Comparison of ENCODE assay signal across 7 mouse cellular contexts in genomic region chr14:47276637-47277393, GRCm38 (mm10). TPM values are rescaled to one million over a fixed set of nuclear protein-coding genes. Genes with fewer than 3 reads are reported as not detected.
DNase-seq lines count a peak whose midpoint lies in the region; ATAC-seq and TF ChIP-seq lines count a peak whose summit lies in the region.

TSS of gene Wdhd1 (minus strand) at chr14:47276857.
TSS of gene Socs4 (plus strand) at chr14:47276931.

- H3K9ac ChIP-seq in intestine, postnatal 0 days (ENCODE audit: low read depth, low read length), result peak within 1 kb of the TSS; percentile 85
- H3K9ac ChIP-seq in midbrain, embryonic 12.5 days (replicated peaks), result peak within 1 kb of the TSS; percentile 87

- peak; percentile 93 for DNase-seq in adrenal gland, adult 8-10 months
- peak; percentile 97 for DNase-seq in embryo, embryonic 9.5 days (ENCODE audit: extremely low spot score)
- peak; percentile 40 for DNase-seq in gonadal fat pad, adult 2 months (ENCODE audit: low read depth)
- peak; percentile 97 for DNase-seq in left cerebral cortex, postnatal 4 days

- peak within 1 kb of the TSS; percentile 84 for H3K4me2 ChIP-seq in intestine, postnatal 0 days (replicated peaks; ENCODE audit: low read depth)
- H3K4me2 ChIP-seq in midbrain, embryonic 12.5 days (replicated peaks), result peak within 1 kb of the TSS; percentile 75

- no peaks in the 10 kb centered on the region for H3K36me3 ChIP-seq in intestine, postnatal 0 days (ENCODE audit: control insufficient read depth, insufficient read depth)
- H3K36me3 ChIP-seq in midbrain, embryonic 12.5 days, result peaks cover 10% of the 10 kb centered on the region; the same call in 1 of the 2 replicates
- peaks cover 7% of the 10 kb centered on the region for H3K36me3 ChIP-seq in small intestine, adult 2 months (ENCODE audit: control insufficient read depth, insufficient read depth, low read length)

- under 1% methylated on average over 77 of the region's 77 CpGs for WGBS in intestine, postnatal 0 days
- under 1% methylated on average over 77 of the region's 77 CpGs for WGBS in midbrain, embryonic 12.5 days
- WGBS in small intestine, adult 2 months, result under 1% methylated on average over 77 of the region's 77 CpGs

- peak; percentile 56 for TF ChIP-seq CTCF in intestine, postnatal 0 days (IDR thresholded peaks at IDR 0.05; ENCODE audit: low read depth)
- TF ChIP-seq CTCF in small intestine, adult 2 months (IDR thresholded peaks at IDR 0.05; ENCODE audit: extremely low read depth, insufficient read length, insufficient replicate concordance, low read depth, low read length), result no peak

- peak within 1 kb of the TSS; percentile 99 for H3K27ac ChIP-seq in intestine, postnatal 0 days (ENCODE audit: low read depth, low read length)
- H3K27ac ChIP-seq in midbrain, embryonic 12.5 days (replicated peaks), result peak within 1 kb of the TSS; percentile 95
- H3K27ac ChIP-seq in small intestine, adult 2 months (ENCODE audit: insufficient read depth, low read depth, low read length), result peak within 1 kb of the TSS; percentile 89

- H3K4me3 ChIP-seq in intestine, postnatal 0 days (ENCODE audit: low read depth, low read length), result peak within 1 kb of the TSS; percentile 91
- H3K4me3 ChIP-seq in midbrain, embryonic 12.5 days, result peak within 1 kb of the TSS; percentile 79
- peak within 1 kb of the TSS; percentile 79 for H3K4me3 ChIP-seq in small intestine, adult 2 months (ENCODE audit: low read depth, low read length)

- ATAC-seq in intestine, postnatal 0 days, result peak; percentile 98
- peak; percentile 98 for ATAC-seq in midbrain, embryonic 12.5 days (ENCODE audit: low FRiP score, low read depth)

- no peaks in the 10 kb centered on the region for H3K27me3 ChIP-seq in intestine, postnatal 0 days (replicated peaks; ENCODE audit: control insufficient read depth, insufficient read depth, low read length)
- no peaks in the 10 kb centered on the region for H3K27me3 ChIP-seq in midbrain, embryonic 12.5 days
- no peaks in the 10 kb centered on the region for H3K27me3 ChIP-seq in small intestine, adult 2 months (ENCODE audit: control insufficient read depth, insufficient read depth, low read length)

- H3K9me3 ChIP-seq in intestine, postnatal 0 days (ENCODE audit: control insufficient read depth), result no peaks in the 10 kb centered on the region
- H3K9me3 ChIP-seq in midbrain, embryonic 12.5 days, result no peaks in the 10 kb centered on the region

- no peaks in the 10 kb centered on the region for H3K4me1 ChIP-seq in intestine, postnatal 0 days (replicated peaks; ENCODE audit: control insufficient read depth, insufficient read depth, low read length)
- H3K4me1 ChIP-seq in midbrain, embryonic 12.5 days, result peaks cover 17% of the 10 kb centered on the region
- H3K4me1 ChIP-seq in small intestine, adult 2 months (ENCODE audit: control insufficient read depth, insufficient read depth, insufficient read length, low read length), result no peaks in the 10 kb centered on the region

- peak; percentile 73 for TF ChIP-seq POLR2A in small intestine, adult 2 months (IDR thresholded peaks at IDR 0.05; ENCODE audit: low read depth, low read length)

- intact Hi-C loops in left cerebral cortex, postnatal 4 days (cut with DNase I), result loop anchor here (10.0 kb wide), 1 partner anchor 118 kb away; no protein-coding TSS in a partner anchor

RNA-seq across cellular contexts. Expression of gene Wdhd1, which starts in this region (rescaled TPM):
- 1 to 10 TPM; 2.1 to 4.8 (median 2.6) TPM for total RNA-seq in adrenal gland, adult 8-10 months (2022)
- polyA plus RNA-seq in gonadal fat pad, adult 2 months (2012; rRNA removed), result 1.1 and 1.2 TPM in 2 replicates
- 4.5 and 4.6 TPM in 2 replicates for polyA plus RNA-seq in intestine, postnatal 0 days (2015; fragmentation: Nextera tagmentation; extraction: Ambion mirVana)
- total RNA-seq in left cerebral cortex, postnatal 4 days (2021), result 1 to 10 TPM; 7.3 to 7.7 TPM
- polyA plus RNA-seq in midbrain, embryonic 12.5 days (2016; fragmentation: Nextera tagmentation; extraction: Ambion mirVana), result 41.6 and 42.3 TPM in 2 replicates
- polyA plus RNA-seq in small intestine, adult 2 months (2012; rRNA removed), result 0.69 and 1.3 TPM in 2 replicates

RNA-seq across cellular contexts. Expression of gene Socs4, which starts in this region (rescaled TPM):
- 10 to 100 TPM; 19.8 to 21.7 (median 20.8) TPM for total RNA-seq in adrenal gland, adult 8-10 months (2022)
- polyA plus RNA-seq in gonadal fat pad, adult 2 months (2012; rRNA removed), result 3.1 and 3.6 TPM in 2 replicates
- 4.3 and 5.3 TPM in 2 replicates for polyA plus RNA-seq in intestine, postnatal 0 days (2015; fragmentation: Nextera tagmentation; extraction: Ambion mirVana)
- 10 to 100 TPM in 1 of 2 experiments, 1 to 10 TPM in 1; 9.8 to 10.1 TPM for total RNA-seq in left cerebral cortex, postnatal 4 days (2021)
- 4.3 and 4.9 TPM in 2 replicates for polyA plus RNA-seq in midbrain, embryonic 12.5 days (2016; fragmentation: Nextera tagmentation; extraction: Ambion mirVana)
- polyA plus RNA-seq in small intestine, adult 2 months (2012; rRNA removed), result 1.1 and 2.7 TPM in 2 replicates

Comparison
In these comparisons a context has a peak if more than half of its experiments do, and no peak if none do; other contexts are left out.
1. Peak in every context shown above with its lines: DNase-seq, ATAC-seq, H3K4me3 ChIP-seq and H3K27ac ChIP-seq.
2. DNase-seq: peak in every context shown above with its lines; median percentile 97 in embryo, embryonic 9.5 days; 97 in left cerebral cortex, postnatal 4 days; 93 in adrenal gland, adult 8-10 months; 40 in gonadal fat pad, adult 2 months.